Mouse (Mus musculus) testis, adult 2 months (tissue): ENCODE measurements around the gene Olfr1247.
"Not testable (repeated sequence)": the region's sequence is repeated elsewhere in the genome, so short reads cannot be mapped to it uniquely, and the experiment has no call there.

Experiments
- CTCF ChIP-seq: fragments of 200-500 bp; IDR thresholded peaks from 2 replicates; pipeline ENCODE4 v1.5.1; 2012; ENCODE audit warnings: low read depth, mild to moderate bottlenecking, inconsistent platforms, low read length, moderate library complexity; ENCODE audit not compliant: control insufficient read depth, insufficient read depth, insufficient replicate concordance
- POLR2A ChIP-seq: fragments of 200-500 bp; IDR thresholded peaks from 2 replicates; pipeline ENCODE4 v1.6.1; 2012; ENCODE audit warnings: low read depth, mild to moderate bottlenecking, inconsistent platforms, low read length, moderate library complexity; ENCODE audit not compliant: control insufficient read depth

DNA sequence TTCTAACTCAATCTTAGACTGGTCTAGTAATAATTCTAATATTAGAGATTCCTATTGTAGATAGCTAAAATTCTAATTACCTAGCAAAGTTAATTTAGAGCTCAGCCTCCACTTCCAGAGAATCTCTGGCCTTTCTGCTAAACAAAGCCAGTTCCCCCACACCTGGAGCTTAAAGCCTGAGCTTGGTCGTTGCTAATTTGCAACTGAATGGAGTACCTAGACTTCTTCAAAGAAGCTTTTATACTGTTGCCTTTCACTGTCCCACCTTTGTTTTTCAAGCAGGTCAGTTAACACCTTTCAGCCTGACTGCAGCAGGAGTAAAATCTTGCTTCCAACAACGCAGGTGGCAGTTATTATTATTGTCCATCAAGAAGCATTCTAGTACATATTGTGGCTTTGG is 51.2 kb downstream of the Olfr1247 start:
- not testable (repeated sequence) for TF ChIP-seq CTCF, POLR2A
